Mouse (Mus musculus): ENCODE data around the gene Nek6. TPM values are rescaled to one million over a fixed set of nuclear protein-coding genes. Genes with fewer than 3 reads are reported as not detected.

Nek6 gene
- total RNA-seq (2023), result 10 to 100 TPM; 29.4 to 31.4 TPM

GRCm38 (mm10) chr2:38511487-38512307 is at the start of gene Nek6:
Gene Nek6, plus strand, starts transcription at chr2:38511643.

GRCm38 (mm10) chr2:38643625-38644427 is 132.4 kb downstream of the Nek6 start, which contains the start of gene Psmb7:
Gene Psmb7, minus strand, starts transcription at chr2:38644087.

Other genes starting within 250 kb of the Nek6 start
- 10 to 100 TPM; 38.4 to 44.6 TPM for gene Dennd1a, start 224.3 kb upstream of the Nek6 start, total RNA-seq (2023)
- under 1 TPM in 1 of 2 experiments, not detected in 1; 0.44 TPM for gene Lhx2, start 172.4 kb upstream of the Nek6 start, total RNA-seq (2023)
- 100 to 1,000 TPM; 106 to 110 TPM for gene Psmb7, start 132.4 kb downstream of the Nek6 start, total RNA-seq (2023)
- gene Nr5a1, start 202.9 kb downstream of the Nek6 start, total RNA-seq (2023), result not detected

All from neutrophil, adult 59 days (primary cell).